Mouse (Mus musculus) lung, postnatal 36 days (tissue): Measurements from ENCODE around the gene Trak1.

ENCODE experiments used
- DNase-seq: peaks from one replicate; pipeline ENCODE4 v3.0.0; 2022; ENCODE audit warnings: mixed read lengths

Trak1 gene

GRCm38 (mm10) chr9:121297171-121298064 is at the start of gene Trak1:
Gene Trak1, plus strand, starts transcription at chr9:121297502.
- peak; percentile 64 for DNase-seq

DNA sequence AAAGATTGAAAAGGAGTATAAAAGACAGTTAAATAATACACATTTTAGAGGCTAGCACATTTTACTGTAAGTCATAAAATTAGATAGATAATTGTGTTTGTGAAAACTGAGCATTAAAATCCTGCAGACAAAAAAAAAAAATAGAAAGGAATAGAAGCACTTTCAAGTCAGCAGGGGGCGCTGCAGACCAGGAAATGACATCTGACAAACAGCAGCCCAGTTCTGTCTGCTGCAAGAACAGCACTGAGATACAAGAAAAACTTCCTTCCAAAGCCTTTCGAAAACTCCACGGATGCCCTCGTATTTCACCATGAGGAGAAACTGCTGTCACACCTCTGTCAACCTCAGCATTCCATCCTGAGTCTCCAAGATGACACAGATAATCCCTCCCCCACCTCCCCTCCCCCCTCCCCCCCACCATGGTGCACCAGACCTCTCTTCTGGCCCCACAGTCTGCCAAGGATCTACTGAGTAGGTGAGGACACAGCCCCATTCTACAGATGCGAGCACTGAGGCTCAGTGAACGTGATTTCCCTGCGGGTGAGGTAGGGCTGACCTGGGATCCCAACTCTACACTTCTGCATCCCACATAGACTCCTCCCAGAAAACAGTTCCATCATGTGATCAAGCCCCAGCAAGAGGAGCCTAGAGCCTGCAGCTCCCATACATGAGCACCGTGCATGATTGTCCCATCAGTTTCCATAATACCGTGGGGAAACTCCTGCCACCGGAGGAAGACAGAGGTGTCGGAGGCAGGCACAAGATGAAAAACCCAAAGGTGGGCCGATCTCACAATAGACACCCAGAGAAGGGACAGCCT is 49.1 kb upstream of the Trak1 start:
- DNase-seq: peak; percentile 94

DNA sequence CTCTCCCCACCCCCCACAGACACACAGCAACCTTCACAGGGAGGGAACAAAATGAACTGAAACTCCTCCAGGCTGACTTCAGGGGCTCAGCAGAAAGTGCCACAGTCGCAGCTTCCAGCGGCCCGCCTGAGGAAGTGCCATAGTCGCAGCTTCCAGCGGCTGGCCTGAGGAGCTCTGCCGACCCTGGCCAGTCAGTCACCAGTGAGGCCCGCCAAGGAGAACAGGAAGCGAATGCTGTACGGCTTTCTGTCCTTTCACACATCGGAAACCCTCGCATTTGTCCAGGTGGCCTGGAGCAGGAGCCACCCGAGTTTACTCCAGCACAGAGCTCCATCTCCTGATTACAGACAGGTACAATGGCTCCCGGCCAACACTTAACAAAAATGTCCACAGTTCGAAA is 47.5 kb upstream of the Trak1 start:
- DNase-seq: no peak

DNA sequence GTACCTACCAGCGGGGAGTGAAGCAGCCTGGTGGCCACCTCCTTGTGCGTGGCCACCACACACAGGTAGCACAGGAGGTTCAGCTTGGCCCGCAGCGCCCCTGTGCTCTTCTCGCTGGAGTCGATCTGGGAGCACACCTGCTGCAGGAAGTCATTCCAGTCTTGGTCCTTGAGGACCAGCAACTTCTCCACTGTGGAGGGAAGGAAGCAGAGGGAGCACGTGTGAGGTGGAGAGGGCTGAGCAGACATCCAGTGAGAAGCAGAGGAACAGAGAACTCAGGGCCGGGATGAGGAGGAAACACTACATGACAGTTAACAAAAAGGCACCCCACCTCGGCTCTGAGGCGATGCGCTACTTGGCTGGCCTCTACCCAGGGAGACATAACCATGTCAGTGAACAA is 46.4 kb upstream of the Trak1 start:
- no peak for DNase-seq

DNA sequence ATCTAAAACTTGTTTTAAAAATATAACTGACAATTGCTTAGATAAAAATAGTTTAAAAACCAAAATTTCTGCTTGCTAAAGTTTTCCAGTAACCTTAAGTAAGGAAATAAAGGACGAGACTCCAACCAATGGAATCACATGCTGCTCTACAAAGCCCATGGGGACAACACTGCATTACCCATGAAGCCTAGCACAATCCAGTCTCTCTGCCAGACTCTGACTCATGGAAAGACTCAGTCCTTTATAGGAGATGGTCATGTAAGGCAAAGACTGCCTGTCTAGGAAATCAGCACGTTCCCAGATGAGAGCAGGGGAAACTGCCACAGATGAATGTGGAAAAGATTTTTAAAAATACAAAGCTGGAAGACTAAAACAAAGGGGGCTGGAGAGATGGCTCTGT is 43.3 kb upstream of the Trak1 start:
- DNase-seq: peak; percentile 22

- DNase-seq: no peak
Observed at GRCm38 (mm10) chr9:121254761-121255160, 42.5 kb upstream of the Trak1 start.

DNA sequence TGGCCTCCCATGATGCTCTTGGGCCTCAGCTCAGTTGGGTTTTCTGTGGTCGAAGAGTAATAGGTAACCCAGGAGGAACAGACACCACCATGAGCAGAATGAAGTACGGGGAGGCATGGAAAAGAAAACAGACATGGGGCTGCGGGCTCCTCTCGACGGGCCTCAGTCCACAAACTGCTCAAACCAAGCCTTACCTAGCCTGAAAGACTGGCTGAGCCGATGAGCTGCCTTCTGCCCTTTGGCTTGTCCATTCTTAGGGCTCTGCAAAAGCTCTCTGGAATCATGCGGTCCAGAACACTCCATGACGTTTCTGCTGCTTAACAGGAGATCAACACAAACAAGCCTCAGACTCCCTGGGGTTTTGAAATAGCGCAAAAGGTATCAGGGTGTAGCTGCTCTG is 40.2 kb upstream of the Trak1 start:
- DNase-seq: no peak

- no peak for DNase-seq
Observed at GRCm38 (mm10) chr9:121265307-121265706, 32.0 kb upstream of the Trak1 start.

GRCm38 (mm10) chr9:121271149-121271548 is 26.2 kb upstream of the Trak1 start:
- DNase-seq: no peak

DNA sequence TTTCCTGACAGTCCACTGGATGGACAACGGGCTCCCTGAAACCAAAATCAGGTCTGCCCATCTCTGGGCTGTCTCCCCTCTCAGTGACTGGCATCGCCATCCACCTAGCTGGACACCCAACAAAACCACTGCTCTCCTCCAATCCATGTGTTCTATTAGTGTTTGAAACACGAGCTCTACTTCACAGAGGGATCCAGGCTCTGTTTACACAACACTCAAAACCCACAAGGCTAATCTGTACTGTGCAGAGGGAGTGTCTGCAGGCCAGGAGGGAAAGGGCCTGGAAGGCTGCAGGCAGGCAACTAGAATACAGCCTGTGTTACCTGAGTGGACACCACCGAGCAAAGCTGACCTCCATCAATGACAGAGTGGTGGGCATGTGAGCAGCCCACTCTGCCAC is 25.7 kb upstream of the Trak1 start:
- peak; percentile 16 for DNase-seq

GRCm38 (mm10) chr9:121276745-121277117 is 20.6 kb upstream of the Trak1 start:
- no peak for DNase-seq

- DNase-seq: peak; percentile 96
Observed at GRCm38 (mm10) chr9:121277118-121278060, 19.9 kb upstream of the Trak1 start, which contains the start of gene Ulk4. Gene Ulk4, minus strand, starts transcription at chr9:121277197.

DNA sequence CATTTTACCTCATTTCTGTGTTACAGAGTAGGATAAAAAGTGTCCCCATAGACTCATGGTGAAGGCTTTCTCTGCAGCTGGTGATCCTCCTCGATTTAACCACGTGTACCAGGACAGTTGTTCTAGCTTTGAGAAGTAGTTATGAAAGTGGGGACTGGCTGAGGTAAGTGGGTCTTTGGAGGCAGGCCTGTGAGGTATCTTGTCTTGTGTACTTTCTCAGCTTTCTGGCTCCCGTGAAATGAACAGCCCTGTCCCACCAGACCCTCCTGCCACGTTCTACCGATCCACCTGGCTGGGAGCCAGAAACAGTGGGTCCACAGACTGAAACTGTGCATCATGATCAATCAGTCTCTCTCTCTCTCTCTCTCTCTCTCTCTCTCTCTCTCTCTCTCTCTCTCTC is 18.1 kb upstream of the Trak1 start:
- DNase-seq: no peak

DNA sequence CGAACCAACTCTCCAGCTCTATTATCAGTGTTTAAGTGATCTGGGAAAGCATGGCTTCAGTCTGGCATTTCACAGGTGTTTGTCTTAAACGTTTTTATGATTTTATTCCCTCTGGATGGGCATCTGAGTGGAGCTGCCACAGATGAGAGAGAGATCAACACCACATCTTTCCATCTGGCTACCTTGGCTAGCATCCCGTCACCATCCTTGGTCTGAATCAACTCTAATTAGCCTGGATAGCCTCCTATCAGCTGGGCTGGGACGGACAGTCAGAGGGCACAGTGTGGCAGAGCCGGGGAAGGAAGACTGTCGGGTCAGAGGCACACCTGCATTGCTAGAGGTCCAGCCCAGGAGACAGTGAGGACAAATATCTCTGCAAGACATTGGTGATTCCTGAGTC is 15.4 kb upstream of the Trak1 start:
- no peak for DNase-seq

DNA sequence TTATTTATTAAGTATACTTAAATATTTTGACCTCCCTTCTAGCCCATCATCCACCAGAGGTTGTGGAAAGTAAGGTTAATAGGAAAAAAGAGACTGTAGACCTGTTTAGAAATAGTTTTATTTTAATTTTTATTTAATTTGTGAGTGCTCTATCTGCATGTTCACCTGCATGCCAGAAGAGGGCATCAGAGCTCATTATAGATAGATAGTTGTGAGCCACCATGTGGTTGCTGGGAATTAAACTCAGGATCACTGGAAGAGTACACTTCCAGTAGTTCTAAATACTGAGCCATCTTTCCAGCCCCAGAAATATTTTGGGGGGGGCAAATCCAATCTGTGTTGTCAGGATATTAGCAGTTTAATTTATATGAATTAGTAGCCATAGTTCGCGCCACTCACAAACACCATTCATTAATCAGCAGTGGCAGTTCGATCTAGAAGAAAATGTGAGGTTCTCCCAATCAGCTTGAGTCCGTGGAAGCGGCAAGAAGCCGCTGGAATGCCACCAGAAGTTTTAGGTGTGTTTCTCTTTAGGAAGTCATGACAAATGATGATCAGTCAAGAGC is 13.6 kb upstream of the Trak1 start:
- DNase-seq: peak; percentile 66

- DNase-seq: peak; percentile 64
Observed at GRCm38 (mm10) chr9:121284422-121284821, 12.9 kb upstream of the Trak1 start.

GRCm38 (mm10) chr9:121285341-121286324 is 11.7 kb upstream of the Trak1 start:
- peak; percentile 84 for DNase-seq

GRCm38 (mm10) chr9:121286325-121286901 is 10.9 kb upstream of the Trak1 start:
- no peak for DNase-seq

- no peak for DNase-seq
Observed at GRCm38 (mm10) chr9:121291275-121291674, 6.0 kb upstream of the Trak1 start.

- DNase-seq: no peak
Observed at GRCm38 (mm10) chr9:121293187-121293586, 4.1 kb upstream of the Trak1 start.

- no peak for DNase-seq
Observed at GRCm38 (mm10) chr9:121295221-121295620, 2.1 kb upstream of the Trak1 start.
